Mouse (Mus musculus) liver, embryonic 12.5 days (tissue): ENCODE data around the gene Pcmt1. TPM values are rescaled to one million over a fixed set of nuclear protein-coding genes. Genes with fewer than 3 reads are reported as not detected.

ENCODE experiments used
- ATAC-seq: fragments of 200-750 bp; cut with Nextera tagmentation; 2 replicates; pipeline ENCODE4 v1.8.0; 2017; ENCODE audit warnings: moderate number of reproducible peaks, mild to moderate bottlenecking, moderate library complexity
- H3K27ac ChIP-seq: fragments of 300-500 bp; sonication (generic); 2 replicates; pipeline ENCODE4 v1.5.1; 2016; ENCODE audit warnings: mild to moderate bottlenecking
- H3K27me3 ChIP-seq: fragments of 300-500 bp; sonication (generic); replicated peaks from 2 replicates; pipeline ENCODE4 v1.6.1; 2016; ENCODE audit warnings: mild to moderate bottlenecking, moderate library complexity
- H3K36me3 ChIP-seq: fragments of 300-500 bp; sonication (generic); 2 replicates; pipeline ENCODE4 v1.6.1; 2016; ENCODE audit warnings: mild to moderate bottlenecking, moderate library complexity
- H3K4me1 ChIP-seq: fragments of 300-500 bp; sonication (generic); 2 replicates; pipeline ENCODE4 v1.6.1; 2016
- H3K4me2 ChIP-seq: fragments of 300-500 bp; sonication (generic); 2 replicates; pipeline ENCODE4 v1.6.1; 2016; ENCODE audit warnings: mild to moderate bottlenecking, moderate library complexity
- H3K4me3 ChIP-seq: fragments of 300-500 bp; sonication (generic); 2 replicates; pipeline ENCODE4 v1.5.1; 2016; ENCODE audit warnings: mild to moderate bottlenecking, moderate library complexity
- H3K9ac ChIP-seq: fragments of 300-500 bp; sonication (generic); 2 replicates; pipeline ENCODE4 v1.6.1; 2016; ENCODE audit warnings: mild to moderate bottlenecking, moderate library complexity
- H3K9me3 ChIP-seq: fragments of 300-500 bp; sonication (generic); replicated peaks from 2 replicates; pipeline ENCODE4 v1.6.1; 2016; ENCODE audit warnings: mild to moderate bottlenecking, moderate library complexity
- WGBS: fragments of 180-500 bp; shearing (Covaris S2); methylation state at CpG from one replicate; pipeline ENCODE4 v1.1.7; 2016; ENCODE audit not compliant: insufficient replicate concordance; 5-methylcytosine and 5-hydroxymethylcytosine counted together
- polyA plus RNA-seq: library from polyadenylated mRNA; unstranded; fragments of >200 nt; fragmentation: Nextera tagmentation; extraction: Ambion mirVana; gene quantifications from 2 replicates; pipeline ENCODE4 v1.2.1, GENCODE M21; 2016

Gene Pcmt1
- polyA plus RNA-seq: 115 and 121 TPM in 2 replicates

GRCm38 (mm10) chr10:7680731-7681301 lies at the start of gene Pcmt1, which contains the start of gene Lats1:
Gene Pcmt1 (minus strand): TSS chr10:7681136.
Gene Lats1 (plus strand): TSS chr10:7681214.
- peaks cover 53% of the 10 kb centered on the region for H3K4me1 ChIP-seq
- H3K4me2 ChIP-seq: peak within 1 kb of the TSS; percentile 82
- ATAC-seq: peak; percentile 81

GRCm38 (mm10) chr10:7727011-7727410 lies 46.1 kb upstream of the Pcmt1 start:
- Histone ChIP-seq H3K4me2 (peak overlapping the region; percentile 90), H3K9me3 (no peaks in the 10 kb centered on the region), H3K27me3 (no peaks in the 10 kb centered on the region), H3K4me1 (peaks cover 31% of the 10 kb centered on the region), H3K36me3 (no peaks in the 10 kb centered on the region), H3K9ac (peak overlapping the region; percentile 78), H3K27ac (0 out of 2 replicates have a peak overlapping the region, but pooled peaks have one; percentile 48), H3K4me3 (peak overlapping the region; percentile 82)
- 18% methylated on average over 3 of the region's 3 CpGs for WGBS
- ATAC-seq: no peak

More at GRCm38 (mm10) chr10:7680731-7681301, at the start of gene Pcmt1, which contains the start of gene Lats1:
- Histone ChIP-seq H3K9me3 (no peaks in the 10 kb centered on the region), H3K4me3 (peak within 1 kb of the TSS; percentile 87), H3K9ac (peak within 1 kb of the TSS; percentile 98), H3K36me3 (peaks cover 41% of the 10 kb centered on the region), H3K27ac (peak within 1 kb of the TSS; percentile 95), H3K27me3 (no peaks in the 10 kb centered on the region)
- WGBS: under 1% methylated on average over 65 of the region's 65 CpGs

GRCm38 (mm10) chr10:7726501-7726812 lies 45.5 kb upstream of the Pcmt1 start:
- peak overlapping the region; percentile 90 for H3K4me2 ChIP-seq
- under 1% methylated on average over 8 of the region's 8 CpGs for WGBS

GRCm38 (mm10) chr10:7725751-7726500 lies 45.0 kb upstream of the Pcmt1 start, which contains the start of gene Katna1:
Gene Katna1 (plus strand): TSS chr10:7726000.
- Histone ChIP-seq H3K27me3 (no peaks in the 10 kb centered on the region), H3K27ac (peak within 1 kb of the TSS; percentile 81), H3K4me2 (peak within 1 kb of the TSS; percentile 90), H3K9me3 (no peaks in the 10 kb centered on the region), H3K4me1 (peaks cover 31% of the 10 kb centered on the region), H3K9ac (peak within 1 kb of the TSS; percentile 78), H3K36me3 (no peaks in the 10 kb centered on the region), H3K4me3 (peak within 1 kb of the TSS; percentile 82)
- ATAC-seq: peak; percentile 98
- WGBS: 0% methylated on average over 49 of the region's 49 CpGs

More at GRCm38 (mm10) chr10:7726501-7726812, 45.5 kb upstream of the Pcmt1 start:
- Histone ChIP-seq H3K9ac (peak overlapping the region; percentile 78), H3K4me1 (peaks cover 31% of the 10 kb centered on the region), H3K4me3 (peak overlapping the region; percentile 82), H3K27ac (peak overlapping the region; percentile 81), H3K27me3 (no peaks in the 10 kb centered on the region), H3K9me3 (no peaks in the 10 kb centered on the region), H3K36me3 (no peaks in the 10 kb centered on the region)
- ATAC-seq: no peak

- Histone ChIP-seq H3K4me1 (no peaks in the 10 kb centered on the region), H3K4me2 (no peak overlapping the region), H3K9ac (no peak overlapping the region), H3K9me3 (no peaks in the 10 kb centered on the region), H3K27ac (no peak overlapping the region), H3K4me3 (no peak overlapping the region), H3K27me3 (no peaks in the 10 kb centered on the region), H3K36me3 (peaks cover 53% of the 10 kb centered on the region)
- WGBS: 76% methylated on average over 7 of the region's 7 CpGs
- no peak for ATAC-seq
Measured at GRCm38 (mm10) chr10:7715056-7715455, 34.1 kb upstream of the Pcmt1 start.

- Histone ChIP-seq H3K27ac (no peak overlapping the region), H3K4me2 (no peak overlapping the region), H3K4me3 (no peak overlapping the region), H3K4me1 (no peaks in the 10 kb centered on the region), H3K36me3 (peaks cover 75% of the 10 kb centered on the region), H3K9ac (no peak overlapping the region), H3K27me3 (no peaks in the 10 kb centered on the region), H3K9me3 (no peaks in the 10 kb centered on the region)
- WGBS: 82% methylated on average over 13 of the region's 13 CpGs
- no peak for ATAC-seq
Measured at GRCm38 (mm10) chr10:7712506-7712905, 31.6 kb upstream of the Pcmt1 start.

- Histone ChIP-seq H3K9me3 (no peaks in the 10 kb centered on the region), H3K27me3 (no peaks in the 10 kb centered on the region), H3K9ac (no peak overlapping the region), H3K4me2 (no peak overlapping the region), H3K36me3 (peaks cover 88% of the 10 kb centered on the region), H3K4me3 (no peak overlapping the region), H3K27ac (no peak overlapping the region), H3K4me1 (no peaks in the 10 kb centered on the region)
- 76% methylated on average over 5 of the region's 5 CpGs for WGBS
- no peak for ATAC-seq
Measured at GRCm38 (mm10) chr10:7710121-7710520, 29.2 kb upstream of the Pcmt1 start.

GRCm38 (mm10) chr10:7702586-7702985 lies 21.6 kb upstream of the Pcmt1 start:
- no peak overlapping the region for H3K9ac ChIP-seq
- no peaks in the 10 kb centered on the region for H3K4me1 ChIP-seq
- H3K4me2 ChIP-seq: no peak overlapping the region
- H3K27ac ChIP-seq: no peak overlapping the region
- H3K4me3 ChIP-seq: no peak overlapping the region
- H3K27me3 ChIP-seq: no peaks in the 10 kb centered on the region
- ATAC-seq: no peak
- 91% methylated on average over 6 of the region's 6 CpGs for WGBS
- H3K9me3 ChIP-seq: no peaks in the 10 kb centered on the region
- peaks cover 97% of the 10 kb centered on the region for H3K36me3 ChIP-seq

- WGBS: 57% methylated on average over 3 of the region's 3 CpGs
- Histone ChIP-seq H3K27me3 (no peaks in the 10 kb centered on the region), H3K4me2 (no peak overlapping the region), H3K27ac (no peak overlapping the region), H3K4me3 (no peak overlapping the region), H3K9me3 (no peaks in the 10 kb centered on the region), H3K9ac (no peak overlapping the region), H3K4me1 (no peaks in the 10 kb centered on the region), H3K36me3 (peaks cover 96% of the 10 kb centered on the region)
- no peak for ATAC-seq
Measured at GRCm38 (mm10) chr10:7700120-7700519, 19.2 kb upstream of the Pcmt1 start.

GRCm38 (mm10) chr10:7695286-7695685 lies 14.3 kb upstream of the Pcmt1 start:
- no peaks in the 10 kb centered on the region for H3K9me3 ChIP-seq
- no peak overlapping the region for H3K4me3 ChIP-seq
- H3K4me2 ChIP-seq: no peak overlapping the region
- H3K9ac ChIP-seq: no peak overlapping the region
- peaks cover 88% of the 10 kb centered on the region for H3K36me3 ChIP-seq
- no peak overlapping the region for H3K27ac ChIP-seq
- H3K4me1 ChIP-seq: no peaks in the 10 kb centered on the region
- H3K27me3 ChIP-seq: no peaks in the 10 kb centered on the region
- no peak for ATAC-seq

GRCm38 (mm10) chr10:7686902-7687301 lies 6.0 kb upstream of the Pcmt1 start:
- H3K4me3 ChIP-seq: no peak overlapping the region
- no peak overlapping the region for H3K27ac ChIP-seq
- WGBS: 70% methylated on average over 6 of the region's 6 CpGs
- peaks cover 49% of the 10 kb centered on the region for H3K4me1 ChIP-seq
- H3K36me3 ChIP-seq: peaks cover 32% of the 10 kb centered on the region
- ATAC-seq: no peak
- H3K9me3 ChIP-seq: no peaks in the 10 kb centered on the region
- H3K9ac ChIP-seq: no peak overlapping the region
- no peak overlapping the region for H3K4me2 ChIP-seq
- H3K27me3 ChIP-seq: no peaks in the 10 kb centered on the region

- no peaks in the 10 kb centered on the region for H3K27me3 ChIP-seq
- H3K9ac ChIP-seq: peak overlapping the region; percentile 98
- no peak overlapping the region for H3K27ac ChIP-seq
- WGBS: 52% methylated on average over 3 of the region's 3 CpGs
- H3K4me2 ChIP-seq: peak overlapping the region; percentile 82
- H3K4me1 ChIP-seq: peaks cover 63% of the 10 kb centered on the region
- ATAC-seq: no peak
- H3K4me3 ChIP-seq: peak overlapping the region; percentile 87
- no peaks in the 10 kb centered on the region for H3K9me3 ChIP-seq
- peaks cover 38% of the 10 kb centered on the region for H3K36me3 ChIP-seq
Measured at GRCm38 (mm10) chr10:7682249-7682648, 1.3 kb upstream of the Pcmt1 start.
